Mouse (Mus musculus) stomach, postnatal 0 days (tissue): ENCODE data around the gene Prm1.

Source experiments
- CTCF ChIP-seq: IDR thresholded peaks from 2 replicates; pipeline ENCODE4 v1.5.1; 2016; ENCODE audit warnings: antibody characterized with exemption, low read depth, mild to moderate bottlenecking, moderate library complexity
- EP300 ChIP-seq: optimal IDR thresholded peaks from 2 replicates; pipeline ENCODE3; 2016; ENCODE audit warnings: antibody characterized with exemption

- TF ChIP-seq CTCF, result no peak
- TF ChIP-seq EP300, result no peak
Measured at GRCm38 (mm10) chr16:10776322-10776721, 29.3 kb downstream of the Prm1 start.
